Mouse (Mus musculus): ENCODE results near the gene Satb1. TPM values are rescaled to one million over a fixed set of nuclear protein-coding genes. Genes with fewer than 3 reads are reported as not detected.

Gene Satb1
- polyA plus RNA-seq, 1 experiment from 2014 or later, result 6.0 TPM

DNA sequence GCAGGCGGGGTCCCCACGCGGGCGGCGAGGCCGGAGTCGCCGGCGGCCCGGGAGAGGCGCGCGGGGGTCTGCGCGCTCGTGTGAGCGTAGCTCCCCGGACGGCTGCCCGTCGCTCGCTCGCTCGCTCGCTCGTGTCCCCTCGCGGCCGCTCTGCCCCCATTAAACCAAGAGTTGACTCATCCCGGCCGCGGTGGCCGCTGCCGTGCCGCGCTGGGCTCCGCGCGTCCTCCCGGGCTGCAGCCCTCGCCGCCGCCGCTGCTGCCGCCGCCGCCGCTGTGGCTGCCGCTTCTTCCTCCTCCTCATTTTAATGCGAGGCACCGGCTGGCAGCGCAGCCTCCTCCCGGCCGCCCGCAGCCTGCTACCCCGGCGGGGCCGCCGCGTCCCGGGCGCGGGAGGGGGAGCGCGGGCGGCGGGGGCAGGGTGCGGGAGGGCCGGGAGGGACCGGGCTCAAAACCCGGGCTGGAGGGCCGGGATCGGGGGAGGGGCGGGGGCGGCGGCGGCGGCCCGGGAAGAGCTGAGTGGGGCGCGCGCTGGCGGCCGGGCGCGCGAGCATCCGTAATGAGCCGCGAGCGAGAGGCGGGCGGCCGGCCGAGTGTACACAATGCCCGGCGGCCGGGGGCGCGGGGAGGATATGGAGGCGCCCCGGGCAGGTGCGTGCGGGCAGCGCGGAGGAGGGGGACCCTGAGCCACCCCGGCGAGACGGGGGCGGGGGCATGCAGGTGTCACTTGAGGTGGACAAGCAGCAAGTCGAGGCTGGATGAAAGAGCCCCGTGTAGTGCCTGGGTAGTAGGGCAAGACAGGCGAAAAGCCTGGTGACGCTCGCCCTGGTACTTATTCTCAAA is 19.9 kb downstream of the Satb1 start:
- under 1% methylated on average over 59 of the region's 115 CpGs for WGBS
- Histone ChIP-seq H3K27ac (no peak overlapping the region), H3K9ac (peak overlapping the region; percentile 63), H3K4me2 (peak overlapping the region; percentile 96), H3K27me3 (replicated peaks) (no peaks in the 10 kb centered on the region), H3K36me3 (no peaks in the 10 kb centered on the region), H3K9me3 (no peaks in the 10 kb centered on the region), H3K4me1 (no peaks in the 10 kb centered on the region), H3K4me3 (replicated peaks) (peak overlapping the region; percentile 84)
- peak; percentile 83 for ATAC-seq (ENCODE audit: insufficient read depth, low FRiP score, low read depth)

DNA sequence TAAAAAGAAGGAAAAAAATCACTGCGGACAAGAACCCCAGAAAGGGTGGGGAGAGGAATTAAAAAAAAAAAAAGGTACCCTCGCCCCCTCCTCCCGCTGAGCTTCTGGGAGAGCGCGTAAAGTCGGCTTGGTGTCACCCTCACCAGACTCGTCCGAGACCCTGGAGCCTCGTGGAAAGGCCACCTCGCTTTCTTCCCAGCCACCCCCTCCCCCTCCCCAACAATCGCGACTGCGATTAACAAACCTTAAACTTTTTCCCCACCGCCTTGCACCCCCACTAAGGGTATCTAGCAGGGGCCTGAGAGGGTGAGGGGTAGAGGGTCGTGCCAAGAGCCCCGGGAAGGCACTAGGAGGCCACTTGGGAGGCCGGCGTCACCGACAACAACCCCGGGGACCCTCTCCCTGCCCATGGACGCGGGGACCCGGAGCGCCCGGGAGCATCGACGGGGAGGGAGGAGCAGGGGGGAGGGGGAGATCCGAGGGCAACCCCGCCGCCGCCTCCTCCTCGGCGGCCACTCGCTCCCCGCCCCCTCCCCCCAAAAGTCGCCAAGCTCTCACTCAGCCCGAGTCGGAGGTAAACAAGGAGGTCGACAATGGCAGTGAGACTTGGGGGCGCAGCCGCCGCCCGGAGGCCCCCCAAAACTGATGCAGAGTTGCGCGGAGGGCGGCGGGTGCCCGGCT is 20.7 kb downstream of the Satb1 start:
- Histone ChIP-seq H3K4me3 (replicated peaks) (peak overlapping the region; percentile 84), H3K36me3 (no peaks in the 10 kb centered on the region), H3K4me1 (no peaks in the 10 kb centered on the region), H3K4me2 (peak overlapping the region; percentile 96), H3K9ac (peak overlapping the region; percentile 63), H3K27ac (no peak overlapping the region), H3K27me3 (replicated peaks) (no peaks in the 10 kb centered on the region), H3K9me3 (no peaks in the 10 kb centered on the region)
- under 1% methylated on average over 46 of the region's 48 CpGs for WGBS
- peak; percentile 61; the same call in 1 of the 2 replicates for ATAC-seq (ENCODE audit: insufficient read depth, low FRiP score, low read depth)

DNA sequence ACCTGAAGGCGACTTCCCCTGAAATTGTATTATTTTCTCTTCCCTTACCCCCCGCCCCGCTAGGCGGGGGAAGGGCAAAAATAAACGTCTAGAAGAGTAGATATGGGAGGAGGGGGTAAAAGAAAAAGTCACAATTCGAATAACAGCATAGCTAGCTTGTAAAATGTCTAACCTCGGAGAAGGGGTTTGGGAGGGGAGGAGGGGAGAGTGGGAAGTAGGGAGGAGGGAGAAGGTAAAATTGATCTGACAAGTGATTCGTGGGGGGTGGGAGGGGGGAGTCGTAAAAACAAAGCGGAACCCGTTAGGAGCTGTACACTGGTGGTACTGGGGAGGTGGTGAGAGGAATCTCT is 21.2 kb downstream of the Satb1 start:
- Histone ChIP-seq H3K27me3 (replicated peaks) (no peaks in the 10 kb centered on the region), H3K4me1 (no peaks in the 10 kb centered on the region), H3K36me3 (no peaks in the 10 kb centered on the region), H3K9me3 (no peaks in the 10 kb centered on the region), H3K27ac (no peak overlapping the region), H3K4me2 (peak overlapping the region; percentile 96), H3K4me3 (replicated peaks) (peak overlapping the region; percentile 84), H3K9ac (0 out of 2 replicates have a peak overlapping the region, but pooled peaks have one; percentile 63)
- under 1% methylated on average over 11 of the region's 11 CpGs for WGBS
- ATAC-seq (ENCODE audit: insufficient read depth, low FRiP score, low read depth), result no peak

DNA sequence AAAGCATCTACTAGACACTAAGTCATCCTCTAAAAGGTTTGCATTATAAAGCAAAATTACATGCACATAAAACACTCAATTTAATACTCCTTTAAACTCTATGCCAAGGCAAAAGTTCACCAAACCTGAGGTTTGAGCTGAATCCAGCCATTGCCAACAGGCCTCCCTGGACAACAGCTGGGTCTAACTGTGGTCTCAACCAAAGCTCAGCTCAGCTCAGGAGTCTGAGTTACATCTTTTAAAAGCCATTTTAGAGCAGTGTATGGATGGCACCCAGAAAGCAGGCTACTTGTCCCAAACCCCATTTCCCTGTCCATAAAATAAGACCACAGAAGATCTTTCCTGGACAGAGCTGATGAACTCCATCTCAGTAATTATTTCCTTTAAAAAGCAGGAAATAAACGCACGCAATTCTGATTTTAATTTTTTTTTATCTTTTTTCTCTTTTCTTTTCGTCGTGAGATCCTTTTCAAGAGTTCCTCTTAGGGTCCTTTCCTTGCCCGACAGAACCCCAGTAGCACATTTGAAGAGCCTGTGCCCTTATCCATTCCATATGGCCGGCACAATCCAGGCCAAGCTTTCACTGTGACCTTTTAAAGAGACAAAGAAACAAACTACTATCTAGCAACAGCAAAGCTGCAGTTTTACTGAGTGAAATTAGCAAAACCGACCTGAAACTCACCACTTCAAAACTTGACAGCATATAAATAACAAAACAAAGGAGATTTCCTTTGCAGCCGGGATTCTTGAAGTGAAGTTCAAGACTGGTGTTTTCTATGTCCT is 21.8 kb downstream of the Satb1 start:
- H3K4me2 ChIP-seq, result peak overlapping the region; percentile 96
- no peaks in the 10 kb centered on the region for H3K4me1 ChIP-seq
- H3K27ac ChIP-seq, result no peak overlapping the region
- H3K27me3 ChIP-seq (replicated peaks), result no peaks in the 10 kb centered on the region
- H3K36me3 ChIP-seq, result no peaks in the 10 kb centered on the region
- no peak overlapping the region for H3K9ac ChIP-seq
- peak overlapping the region; percentile 84 for H3K4me3 ChIP-seq (replicated peaks)
- no peaks in the 10 kb centered on the region for H3K9me3 ChIP-seq
- ATAC-seq (ENCODE audit: insufficient read depth, low FRiP score, low read depth), result no peak
- WGBS, result 12% methylated on average over 8 of the region's 8 CpGs

DNA sequence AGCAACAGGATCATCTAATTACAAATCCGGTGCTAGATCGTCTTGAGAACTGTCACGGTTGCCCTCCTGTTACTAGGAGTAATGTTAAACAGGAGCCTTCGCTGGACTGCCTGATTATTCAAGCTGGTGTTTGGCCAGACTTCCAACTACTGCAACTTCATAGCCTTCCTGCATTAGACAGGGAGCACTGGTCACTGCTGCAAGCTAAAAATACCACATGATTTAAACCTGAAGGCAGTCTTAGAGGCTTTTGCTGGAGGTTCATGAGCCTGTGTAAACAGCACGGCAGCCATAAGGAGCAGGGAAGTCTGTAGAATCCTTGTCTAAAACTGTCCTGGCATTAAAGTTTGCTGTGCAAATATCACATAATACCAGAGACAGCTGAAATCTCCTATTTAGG is 25.7 kb downstream of the Satb1 start:
- WGBS, result 46% methylated on average over 5 of the region's 5 CpGs
- no peaks in the 10 kb centered on the region for H3K27me3 ChIP-seq (replicated peaks)
- H3K4me3 ChIP-seq (replicated peaks), result no peak overlapping the region
- H3K9ac ChIP-seq, result no peak overlapping the region
- H3K9me3 ChIP-seq, result no peaks in the 10 kb centered on the region
- H3K4me1 ChIP-seq, result no peaks in the 10 kb centered on the region
- H3K27ac ChIP-seq, result no peak overlapping the region
- no peak for ATAC-seq (ENCODE audit: insufficient read depth, low FRiP score, low read depth)
- no peak overlapping the region for H3K4me2 ChIP-seq
- no peaks in the 10 kb centered on the region for H3K36me3 ChIP-seq

DNA sequence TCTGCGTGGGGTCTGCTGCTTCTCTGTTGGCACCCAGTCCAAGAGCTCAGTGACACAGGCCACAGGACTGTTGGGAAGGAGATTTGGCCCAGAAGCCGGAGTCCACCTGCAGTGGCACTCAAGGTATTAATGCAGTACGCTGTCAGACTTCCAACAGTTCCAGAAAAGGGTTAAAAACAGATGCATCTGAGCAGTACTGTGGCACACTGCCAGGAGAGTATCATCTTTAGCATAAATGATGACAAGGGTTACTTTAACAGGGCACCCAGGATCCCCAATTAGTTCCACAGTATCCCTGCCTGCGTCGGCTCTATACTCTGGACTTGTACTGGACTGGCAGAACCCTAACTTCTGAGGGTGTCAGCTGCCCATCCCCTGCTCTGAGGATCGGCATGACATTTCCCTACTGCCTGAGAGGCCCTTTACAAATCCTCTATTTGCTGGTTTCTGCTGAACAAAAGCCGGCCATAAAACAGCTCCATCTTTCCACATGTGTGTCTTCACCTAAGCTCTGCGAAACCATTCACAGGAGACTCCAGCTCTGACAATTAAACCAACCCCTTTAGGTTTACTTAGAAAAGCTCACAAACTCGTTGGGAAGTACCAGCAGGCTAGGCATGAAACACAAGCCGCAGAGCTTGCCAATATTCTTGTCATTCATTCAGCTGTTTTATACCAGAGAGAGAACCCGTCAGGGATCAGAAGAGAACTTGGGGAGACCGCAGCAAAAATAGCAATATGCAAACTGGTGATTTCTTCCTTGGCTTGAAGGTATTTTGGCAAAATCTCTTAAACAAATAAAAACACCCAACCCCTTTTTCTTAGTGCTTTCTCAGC is 26.7 kb downstream of the Satb1 start:
- Histone ChIP-seq H3K9ac (no peak overlapping the region), H3K27me3 (replicated peaks) (no peaks in the 10 kb centered on the region), H3K4me2 (no peak overlapping the region), H3K27ac (no peak overlapping the region), H3K4me3 (replicated peaks) (no peak overlapping the region), H3K9me3 (no peaks in the 10 kb centered on the region), H3K4me1 (no peaks in the 10 kb centered on the region), H3K36me3 (no peaks in the 10 kb centered on the region)
- no peak for ATAC-seq (ENCODE audit: insufficient read depth, low FRiP score, low read depth)
- WGBS, result 73% methylated on average over 12 of the region's 12 CpGs

DNA sequence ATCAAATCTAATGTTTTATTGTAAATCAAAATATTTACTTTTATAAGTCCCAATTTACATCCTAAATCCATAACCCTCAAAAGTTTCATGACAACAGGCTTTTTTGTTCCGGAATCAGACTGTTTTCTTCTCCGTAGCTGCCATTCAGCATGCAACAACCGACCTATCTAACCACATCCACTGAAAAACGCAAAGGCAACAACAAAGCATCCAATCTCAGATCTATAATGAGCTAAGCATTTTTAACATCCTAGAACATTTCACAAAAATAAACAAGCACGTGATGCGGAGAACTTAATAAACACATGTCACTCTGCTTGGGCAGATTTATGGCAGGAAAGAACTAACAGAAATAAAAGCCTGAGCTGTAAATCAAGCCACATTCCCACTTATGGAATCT is 32.9 kb downstream of the Satb1 start:
- Histone ChIP-seq H3K27ac (no peak overlapping the region), H3K9ac (no peak overlapping the region), H3K9me3 (no peaks in the 10 kb centered on the region), H3K4me2 (no peak overlapping the region), H3K36me3 (no peaks in the 10 kb centered on the region), H3K27me3 (replicated peaks) (no peaks in the 10 kb centered on the region), H3K4me1 (no peaks in the 10 kb centered on the region), H3K4me3 (replicated peaks) (no peak overlapping the region)
- WGBS, result 59% methylated on average over 6 of the region's 6 CpGs
- ATAC-seq (ENCODE audit: insufficient read depth, low FRiP score, low read depth), result no peak

DNA sequence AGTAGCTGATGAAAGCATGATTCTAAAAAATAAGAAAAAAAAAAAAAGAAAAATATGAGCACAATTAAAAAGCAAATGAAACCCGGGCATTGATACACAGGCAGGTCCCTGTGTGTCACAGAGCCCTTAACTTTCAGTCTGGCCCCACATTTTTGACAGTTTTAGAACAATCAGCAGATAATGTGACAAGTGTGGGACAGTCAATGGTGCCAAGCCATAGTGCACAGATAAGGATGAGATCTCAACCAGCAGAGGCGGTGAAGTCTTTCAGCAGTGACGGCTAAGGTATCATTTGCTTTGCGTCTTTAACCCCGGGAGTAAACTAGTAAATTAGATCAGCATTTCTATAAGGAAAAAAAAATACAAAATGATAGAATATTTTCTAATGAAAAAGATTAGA is 36.6 kb downstream of the Satb1 start:
- no peaks in the 10 kb centered on the region for H3K36me3 ChIP-seq
- H3K4me3 ChIP-seq (replicated peaks), result no peak overlapping the region
- ATAC-seq (ENCODE audit: insufficient read depth, low FRiP score, low read depth), result no peak
- WGBS, result 91% methylated on average over 5 of the region's 5 CpGs
- no peaks in the 10 kb centered on the region for H3K4me1 ChIP-seq
- H3K9me3 ChIP-seq, result no peaks in the 10 kb centered on the region
- no peak overlapping the region for H3K9ac ChIP-seq
- no peak overlapping the region for H3K4me2 ChIP-seq
- H3K27ac ChIP-seq, result no peak overlapping the region
- no peaks in the 10 kb centered on the region for H3K27me3 ChIP-seq (replicated peaks)

DNA sequence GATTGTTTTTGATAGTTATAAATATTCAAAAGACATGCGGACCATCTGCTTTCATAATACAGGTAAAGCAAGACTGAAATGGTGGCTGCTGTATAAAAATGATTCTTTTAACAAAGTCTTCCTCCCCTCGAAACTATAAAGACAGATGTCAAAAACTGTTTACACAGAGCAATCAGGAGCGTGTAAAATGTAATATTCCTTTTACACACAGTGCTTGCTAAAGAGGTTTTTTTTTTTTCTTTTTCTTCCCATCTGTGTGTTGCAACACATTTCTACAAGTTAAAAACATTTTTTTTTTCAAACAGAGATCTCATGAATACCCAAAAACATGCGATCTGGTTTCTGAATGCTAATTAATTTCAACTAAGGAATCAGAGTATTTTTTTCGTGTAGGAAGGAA is 41.9 kb downstream of the Satb1 start:
- no peak for ATAC-seq (ENCODE audit: insufficient read depth, low FRiP score, low read depth)
- Histone ChIP-seq H3K4me1 (no peaks in the 10 kb centered on the region), H3K27me3 (replicated peaks) (no peaks in the 10 kb centered on the region), H3K9me3 (no peaks in the 10 kb centered on the region), H3K27ac (no peak overlapping the region), H3K4me3 (replicated peaks) (no peak overlapping the region), H3K9ac (no peak overlapping the region), H3K4me2 (no peak overlapping the region), H3K36me3 (no peaks in the 10 kb centered on the region)
- 57% methylated on average over 5 of the region's 5 CpGs for WGBS

DNA sequence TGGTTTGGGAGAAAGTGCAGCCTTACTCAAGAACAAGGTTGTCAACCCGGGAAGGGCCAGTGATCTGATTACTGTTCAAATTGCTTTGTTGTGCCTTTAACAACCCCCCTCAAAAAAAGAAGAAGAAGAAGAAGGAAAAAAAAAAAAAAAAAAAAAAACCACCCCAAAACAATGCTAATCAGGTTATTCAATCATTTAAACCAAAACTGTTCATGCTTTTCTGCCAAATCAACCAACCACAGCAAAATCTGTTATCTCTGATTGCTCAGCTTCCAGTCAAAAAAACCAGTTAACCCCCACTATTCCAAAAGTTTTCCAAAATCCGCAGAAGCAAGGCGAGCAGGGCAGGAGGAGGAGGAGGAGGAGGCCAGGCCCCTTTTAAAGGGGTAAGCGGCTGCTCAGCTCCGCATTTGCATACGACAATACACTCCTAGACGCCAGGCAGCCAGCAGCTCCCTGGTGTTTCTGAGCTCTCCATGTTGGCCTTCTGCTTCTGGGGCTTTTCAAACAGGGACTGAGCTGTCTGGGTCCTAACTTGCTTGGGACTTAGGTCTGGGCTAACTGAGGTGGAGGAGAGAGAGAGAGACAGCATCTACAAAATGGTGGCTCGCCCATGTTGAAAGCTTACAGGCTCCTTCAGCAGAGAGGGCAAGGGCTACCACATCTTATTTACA is 42.6 kb downstream of the Satb1 start:
- no peaks in the 10 kb centered on the region for H3K9me3 ChIP-seq
- ATAC-seq (ENCODE audit: insufficient read depth, low FRiP score, low read depth), result no peak
- no peaks in the 10 kb centered on the region for H3K36me3 ChIP-seq
- no peak overlapping the region for H3K9ac ChIP-seq
- no peak overlapping the region for H3K27ac ChIP-seq
- 26% methylated on average over 8 of the region's 8 CpGs for WGBS
- H3K4me1 ChIP-seq, result no peaks in the 10 kb centered on the region
- H3K4me2 ChIP-seq, result peak overlapping the region; percentile 29
- no peak overlapping the region for H3K4me3 ChIP-seq (replicated peaks)
- no peaks in the 10 kb centered on the region for H3K27me3 ChIP-seq (replicated peaks)

DNA sequence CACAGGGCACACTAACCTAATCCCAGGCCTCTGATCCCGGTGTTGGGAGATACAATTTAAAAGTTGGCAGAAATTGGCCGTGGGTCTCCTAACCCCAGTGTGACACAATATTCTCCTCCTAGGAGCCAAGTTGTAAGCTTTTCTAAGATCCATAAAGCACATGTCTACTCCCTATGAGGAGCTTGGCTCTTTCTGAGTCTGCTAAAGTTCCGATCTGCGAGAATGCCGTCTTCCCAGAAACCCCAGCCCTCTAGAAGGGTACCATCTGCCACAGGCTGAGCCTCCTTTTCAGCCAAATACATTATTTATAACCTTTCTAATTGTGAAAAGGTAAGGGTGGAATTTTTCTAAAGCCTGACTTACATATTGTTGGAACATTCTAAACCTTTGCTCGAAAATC is 43.3 kb downstream of the Satb1 start:
- no peaks in the 10 kb centered on the region for H3K27me3 ChIP-seq (replicated peaks)

More for the DNA sequence above, 43.3 kb downstream of the Satb1 start:
- no peak for ATAC-seq (ENCODE audit: insufficient read depth, low FRiP score, low read depth)
- H3K9ac ChIP-seq, result no peak overlapping the region
- no peak overlapping the region for H3K4me3 ChIP-seq (replicated peaks)
- H3K9me3 ChIP-seq, result no peaks in the 10 kb centered on the region
- 74% methylated on average over 6 of the region's 6 CpGs for WGBS
- H3K4me1 ChIP-seq, result no peaks in the 10 kb centered on the region
- no peak overlapping the region for H3K27ac ChIP-seq
- H3K4me2 ChIP-seq, result no peak overlapping the region
- H3K36me3 ChIP-seq, result no peaks in the 10 kb centered on the region

Data from stomach, embryonic 15.5 days (tissue).